Mouse (Mus musculus): ENCODE results near the gene Ppp1r15b. TPM values are rescaled to one million over a fixed set of nuclear protein-coding genes. Genes with fewer than 3 reads are reported as not detected.

The Ppp1r15b gene
- polyA plus RNA-seq, 1 experiment from 2014 or later: 32.0 TPM

DNA sequence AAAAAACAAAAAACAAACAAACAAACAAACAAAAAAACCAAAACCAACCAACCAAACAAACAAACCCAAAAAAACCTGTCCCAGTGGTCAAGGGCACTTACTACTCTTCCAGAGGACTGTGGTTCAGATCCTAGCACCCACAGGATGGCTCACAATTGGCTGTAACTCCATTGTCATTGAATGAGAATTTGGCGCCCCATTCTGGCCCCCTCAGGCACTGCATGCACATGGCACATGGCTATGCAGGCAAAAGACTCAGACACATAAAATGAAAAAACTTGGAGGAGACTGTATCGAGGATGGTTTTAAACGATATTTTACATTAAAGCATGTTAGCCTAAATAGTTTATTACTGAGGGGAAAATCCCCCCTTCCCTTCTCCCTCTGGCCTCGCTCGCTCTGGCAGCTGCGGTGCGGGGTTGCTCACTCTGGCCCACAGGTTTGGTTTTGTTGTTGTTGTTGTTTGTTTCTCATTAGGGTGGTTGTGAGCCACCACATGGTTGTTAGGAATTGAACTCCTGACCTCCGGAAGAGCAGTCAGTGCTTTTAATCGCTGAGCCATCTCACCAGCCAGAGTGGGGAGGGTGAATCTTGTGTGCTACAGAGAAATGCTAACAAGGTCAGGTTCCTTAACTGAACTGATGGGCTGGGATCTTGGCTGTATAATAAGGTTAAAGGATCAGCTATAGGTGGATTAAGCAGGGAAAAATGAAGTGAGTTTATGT lies 5.1 kb upstream of the Ppp1r15b start:
- no peak overlapping the region for H3K27ac ChIP-seq
- H3K4me2 ChIP-seq: no peak overlapping the region
- no peak overlapping the region for H3K9ac ChIP-seq
- H3K4me1 ChIP-seq: peaks cover 12% of the 10 kb centered on the region; the same call in 1 of the 2 replicates
- 84% methylated on average over 9 of the region's 9 CpGs for WGBS
- no peaks in the 10 kb centered on the region for H3K27me3 ChIP-seq
- H3K36me3 ChIP-seq: no peaks in the 10 kb centered on the region
- no peak for ATAC-seq (ENCODE audit: insufficient number of reproducible peaks, insufficient read depth, low FRiP score, low TSS enrichment, low read depth)
- H3K4me3 ChIP-seq: no peak overlapping the region
- no peaks in the 10 kb centered on the region for H3K9me3 ChIP-seq

- H3K9me3 ChIP-seq: no peaks in the 10 kb centered on the region
- WGBS: 68% methylated on average over 4 of the region's 4 CpGs
- no peak overlapping the region for H3K9ac ChIP-seq
- H3K4me1 ChIP-seq: peaks cover 9% of the 10 kb centered on the region; the same call in 1 of the 2 replicates
- no peak overlapping the region for H3K4me2 ChIP-seq
- no peak overlapping the region for H3K4me3 ChIP-seq
- H3K27ac ChIP-seq: no peak overlapping the region
- ATAC-seq (ENCODE audit: insufficient number of reproducible peaks, insufficient read depth, low FRiP score, low TSS enrichment, low read depth): no peak
- no peaks in the 10 kb centered on the region for H3K27me3 ChIP-seq
- H3K36me3 ChIP-seq: no peaks in the 10 kb centered on the region
Measured at GRCm38 (mm10) chr1:133126365-133126740, 4.6 kb upstream of the Ppp1r15b start.

DNA sequence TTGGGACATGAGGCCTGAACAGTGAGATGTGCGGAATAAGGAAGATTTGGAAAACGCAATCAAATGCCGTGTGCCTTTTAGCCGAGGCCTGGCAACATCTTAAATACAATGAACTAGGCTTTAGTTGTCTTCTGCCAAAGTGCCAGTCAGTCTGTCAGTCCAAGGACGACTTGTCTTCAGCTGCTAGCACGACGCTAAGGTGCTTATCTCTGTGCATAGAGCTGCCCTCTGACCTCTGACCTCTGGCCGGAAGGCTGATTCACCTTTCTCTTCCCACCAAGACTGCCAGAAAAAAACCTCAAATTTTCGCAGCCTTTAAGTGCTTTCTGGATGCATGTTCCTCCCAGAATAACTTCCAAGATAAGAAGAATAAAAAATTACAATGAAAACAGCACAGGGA lies 3.6 kb upstream of the Ppp1r15b start:
- no peak overlapping the region for H3K4me2 ChIP-seq
- H3K9ac ChIP-seq: no peak overlapping the region
- H3K27me3 ChIP-seq: no peaks in the 10 kb centered on the region
- H3K4me3 ChIP-seq: no peak overlapping the region
- no peak for ATAC-seq (ENCODE audit: insufficient number of reproducible peaks, insufficient read depth, low FRiP score, low TSS enrichment, low read depth)
- peaks cover 8% of the 10 kb centered on the region; the same call in 1 of the 2 replicates for H3K4me1 ChIP-seq
- H3K27ac ChIP-seq: no peak overlapping the region
- 51% methylated on average over 9 of the region's 9 CpGs for WGBS
- no peaks in the 10 kb centered on the region for H3K36me3 ChIP-seq
- no peaks in the 10 kb centered on the region for H3K9me3 ChIP-seq

- 18% methylated on average over 16 of the region's 16 CpGs for WGBS
- Histone ChIP-seq H3K36me3 (no peaks in the 10 kb centered on the region; the same call in 1 of the 2 replicates), H3K9ac (0 out of 2 replicates have a peak overlapping the region, but pooled peaks have one; percentile 51), H3K27me3 (no peaks in the 10 kb centered on the region), H3K4me2 (peak overlapping the region; percentile 99), H3K27ac (peak overlapping the region; percentile 98), H3K9me3 (no peaks in the 10 kb centered on the region), H3K4me1 (peaks cover 30% of the 10 kb centered on the region), H3K4me3 (no peak overlapping the region)
- no peak for ATAC-seq (ENCODE audit: insufficient number of reproducible peaks, insufficient read depth, low FRiP score, low TSS enrichment, low read depth)
Measured at GRCm38 (mm10) chr1:133129471-133130221, 1.3 kb upstream of the Ppp1r15b start.

DNA sequence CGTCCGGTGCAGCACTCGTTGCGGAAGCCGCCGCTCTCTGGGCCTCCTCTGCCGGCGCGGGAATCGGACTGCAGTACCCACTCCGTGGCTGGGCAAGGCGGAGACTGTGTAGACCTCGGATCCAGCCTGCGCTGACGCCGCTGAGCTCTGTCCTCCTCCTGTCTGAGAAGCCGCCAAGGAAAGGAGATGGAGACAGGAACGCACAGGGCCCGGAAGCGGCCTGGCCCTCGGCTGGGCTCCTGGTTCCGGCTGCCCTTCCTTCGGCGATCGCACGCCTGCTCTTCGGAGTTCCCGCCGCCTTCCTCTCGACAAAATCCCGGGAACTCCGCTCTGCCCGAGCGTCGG lies 590 bp downstream of the Ppp1r15b start:
- H3K9me3 ChIP-seq: no peaks in the 10 kb centered on the region
- 0% methylated on average over 35 of the region's 35 CpGs for WGBS
- peak overlapping the region; percentile 98 for H3K27ac ChIP-seq
- peak overlapping the region; percentile 99 for H3K4me2 ChIP-seq
- H3K27me3 ChIP-seq: no peaks in the 10 kb centered on the region
- peak overlapping the region; percentile 98 for H3K4me3 ChIP-seq
- no peak for ATAC-seq (ENCODE audit: insufficient number of reproducible peaks, insufficient read depth, low FRiP score, low TSS enrichment, low read depth)
- peak overlapping the region; percentile 98 for H3K9ac ChIP-seq
- peaks cover 6% of the 10 kb centered on the region for H3K36me3 ChIP-seq
- H3K4me1 ChIP-seq: peaks cover 44% of the 10 kb centered on the region

GRCm38 (mm10) chr1:133131936-133132335 lies 993 bp downstream of the Ppp1r15b start:
- H3K36me3 ChIP-seq: peaks cover 10% of the 10 kb centered on the region
- peak overlapping the region; percentile 99 for H3K4me2 ChIP-seq
- ATAC-seq (ENCODE audit: insufficient number of reproducible peaks, insufficient read depth, low FRiP score, low TSS enrichment, low read depth): no peak
- under 1% methylated on average over 11 of the region's 11 CpGs for WGBS
- peak overlapping the region; percentile 98 for H3K9ac ChIP-seq
- H3K27me3 ChIP-seq: no peaks in the 10 kb centered on the region
- peaks cover 44% of the 10 kb centered on the region for H3K4me1 ChIP-seq
- peak overlapping the region; percentile 98 for H3K27ac ChIP-seq
- no peaks in the 10 kb centered on the region for H3K9me3 ChIP-seq
- peak overlapping the region; percentile 98 for H3K4me3 ChIP-seq

GRCm38 (mm10) chr1:133132388-133133326 lies 1.7 kb downstream of the Ppp1r15b start:
- Histone ChIP-seq H3K4me1 (peaks cover 44% of the 10 kb centered on the region), H3K27me3 (no peaks in the 10 kb centered on the region), H3K4me3 (peak overlapping the region; percentile 98), H3K27ac (peak overlapping the region; percentile 98), H3K9me3 (no peaks in the 10 kb centered on the region), H3K9ac (peak overlapping the region; percentile 98), H3K36me3 (peaks cover 18% of the 10 kb centered on the region), H3K4me2 (peak overlapping the region; percentile 99)
- ATAC-seq (ENCODE audit: insufficient number of reproducible peaks, insufficient read depth, low FRiP score, low TSS enrichment, low read depth): no peak
- 9% methylated on average over 26 of the region's 26 CpGs for WGBS

DNA sequence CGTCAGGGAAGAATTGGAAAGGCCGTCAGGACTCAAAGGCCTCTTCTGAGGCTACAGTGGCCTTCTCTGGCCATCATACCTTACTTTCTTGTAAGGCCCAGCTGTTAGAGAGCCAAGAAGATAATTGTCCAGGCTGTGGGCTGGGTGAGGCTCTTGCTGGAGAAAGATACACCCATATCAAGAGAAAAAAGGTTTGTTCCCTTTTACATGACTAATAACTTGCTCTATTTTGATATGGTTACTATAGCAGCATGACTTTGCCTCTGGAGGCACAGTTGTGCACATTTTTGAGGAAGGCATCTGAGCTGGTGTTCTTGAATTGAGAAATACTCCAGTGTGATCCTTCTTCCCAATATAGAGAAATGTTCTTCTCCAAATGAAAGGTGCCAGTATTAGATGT lies 2.5 kb downstream of the Ppp1r15b start:
- H3K4me2 ChIP-seq: peak overlapping the region; percentile 99
- H3K9me3 ChIP-seq: no peaks in the 10 kb centered on the region
- peaks cover 25% of the 10 kb centered on the region for H3K36me3 ChIP-seq
- no peak for ATAC-seq (ENCODE audit: insufficient number of reproducible peaks, insufficient read depth, low FRiP score, low TSS enrichment, low read depth)
- WGBS: 4% methylated on average over 2 of the region's 2 CpGs
- peak overlapping the region; percentile 98 for H3K9ac ChIP-seq
- peaks cover 44% of the 10 kb centered on the region for H3K4me1 ChIP-seq
- H3K4me3 ChIP-seq: peak overlapping the region; percentile 98
- H3K27ac ChIP-seq: no peak overlapping the region
- no peaks in the 10 kb centered on the region for H3K27me3 ChIP-seq

- peak overlapping the region; percentile 98 for H3K9ac ChIP-seq
- H3K36me3 ChIP-seq: peaks cover 32% of the 10 kb centered on the region
- no peak overlapping the region for H3K27ac ChIP-seq
- H3K27me3 ChIP-seq: no peaks in the 10 kb centered on the region
- no peaks in the 10 kb centered on the region for H3K9me3 ChIP-seq
- peak overlapping the region; percentile 98 for H3K4me3 ChIP-seq
- WGBS: 31% methylated on average over 4 of the region's 4 CpGs
- H3K4me2 ChIP-seq: peak overlapping the region; percentile 99
- ATAC-seq (ENCODE audit: insufficient number of reproducible peaks, insufficient read depth, low FRiP score, low TSS enrichment, low read depth): no peak
- peaks cover 44% of the 10 kb centered on the region for H3K4me1 ChIP-seq
Measured at GRCm38 (mm10) chr1:133134071-133134470, 3.1 kb downstream of the Ppp1r15b start.

- Histone ChIP-seq H3K27me3 (no peaks in the 10 kb centered on the region), H3K4me1 (peaks cover 37% of the 10 kb centered on the region), H3K9me3 (no peaks in the 10 kb centered on the region), H3K4me3 (peak overlapping the region; percentile 98), H3K27ac (no peak overlapping the region), H3K9ac (peak overlapping the region; percentile 66), H3K36me3 (peaks cover 37% of the 10 kb centered on the region), H3K4me2 (peak overlapping the region; percentile 99)
- WGBS: 41% methylated on average over 4 of the region's 4 CpGs
- no peak for ATAC-seq (ENCODE audit: insufficient number of reproducible peaks, insufficient read depth, low FRiP score, low TSS enrichment, low read depth)
Measured at GRCm38 (mm10) chr1:133134881-133135280, 3.9 kb downstream of the Ppp1r15b start.

GRCm38 (mm10) chr1:133135808-133136207 lies 4.9 kb downstream of the Ppp1r15b start:
- Histone ChIP-seq H3K27ac (no peak overlapping the region), H3K9ac (0 out of 2 replicates have a peak overlapping the region, but pooled peaks have one; percentile 36), H3K4me3 (peak overlapping the region; percentile 98), H3K36me3 (peaks cover 47% of the 10 kb centered on the region), H3K27me3 (no peaks in the 10 kb centered on the region), H3K9me3 (no peaks in the 10 kb centered on the region), H3K4me1 (peaks cover 37% of the 10 kb centered on the region), H3K4me2 (peak overlapping the region; percentile 99)
- no peak for ATAC-seq (ENCODE audit: insufficient number of reproducible peaks, insufficient read depth, low FRiP score, low TSS enrichment, low read depth)
- 67% methylated on average over 5 of the region's 5 CpGs for WGBS

All from embryonic facial prominence, embryonic 13.5 days (tissue).